Mouse (Mus musculus): ENCODE results near the gene Gbp6. TPM values are rescaled to one million over a fixed set of nuclear protein-coding genes. Genes with fewer than 3 reads are reported as not detected.
"Not testable (repeated sequence)": the region's sequence is repeated elsewhere in the genome, so short reads cannot be mapped to it uniquely, and the experiment has no call there.

Gbp6 gene
- polyA plus RNA-seq, 1 experiment from 2014 or later, result 1.2 TPM

- H3K36me3 ChIP-seq; H3K27me3 ChIP-seq; H3K27ac ChIP-seq; ATAC-seq (ENCODE audit: low read depth); H3K9ac ChIP-seq; H3K9me3 ChIP-seq (replicated peaks); H3K4me1 ChIP-seq (replicated peaks); H3K4me3 ChIP-seq (replicated peaks); DNase-seq; H3K4me2 ChIP-seq: not testable (repeated sequence)
- WGBS (ENCODE audit: insufficient replicate concordance), result 32% methylated on average over 3 of the region's 3 CpGs
These were observed 2.6 kb downstream of the Gbp6 start for GRCm38 (mm10) chr5:105290921-105291320.

GRCm38 (mm10) chr5:105260673-105261072 lies 32.8 kb downstream of the Gbp6 start:
- not testable (repeated sequence) for H3K9me3 ChIP-seq (replicated peaks); ATAC-seq (ENCODE audit: low read depth); DNase-seq; H3K4me3 ChIP-seq (replicated peaks); H3K9ac ChIP-seq; H3K4me1 ChIP-seq (replicated peaks); H3K27me3 ChIP-seq; H3K4me2 ChIP-seq; H3K27ac ChIP-seq; H3K36me3 ChIP-seq
- no CpG with 5 or more reads among the region's 3 CpGs for WGBS (ENCODE audit: insufficient replicate concordance)

GRCm38 (mm10) chr5:105252491-105252890 lies 41.0 kb downstream of the Gbp6 start:
- DNase-seq, result no peak
- ATAC-seq (ENCODE audit: low read depth), result no peak
- no peak overlapping the region for H3K27ac ChIP-seq
- H3K4me2 ChIP-seq, result no peak overlapping the region
- H3K4me1 ChIP-seq (replicated peaks), result no peaks in the 10 kb centered on the region
- no peak overlapping the region for H3K9ac ChIP-seq
- H3K27me3 ChIP-seq, result no peaks in the 10 kb centered on the region
- no peaks in the 10 kb centered on the region for H3K36me3 ChIP-seq
- no peaks in the 10 kb centered on the region for H3K9me3 ChIP-seq (replicated peaks)
- H3K4me3 ChIP-seq (replicated peaks), result no peak overlapping the region

- not testable (repeated sequence) for ATAC-seq (ENCODE audit: low read depth); H3K9ac ChIP-seq; H3K4me1 ChIP-seq (replicated peaks); H3K9me3 ChIP-seq (replicated peaks); DNase-seq; H3K36me3 ChIP-seq; H3K4me2 ChIP-seq; H3K4me3 ChIP-seq (replicated peaks); H3K27me3 ChIP-seq; H3K27ac ChIP-seq
- WGBS (ENCODE audit: insufficient replicate concordance), result 38% methylated on average over 3 of the region's 3 CpGs
These were observed 48.8 kb downstream of the Gbp6 start for GRCm38 (mm10) chr5:105244741-105245140.

- not testable (repeated sequence) for H3K4me1 ChIP-seq (replicated peaks); ATAC-seq (ENCODE audit: low read depth); H3K36me3 ChIP-seq; H3K27me3 ChIP-seq; H3K4me3 ChIP-seq (replicated peaks); H3K4me2 ChIP-seq; H3K27ac ChIP-seq; H3K9ac ChIP-seq; DNase-seq; H3K9me3 ChIP-seq (replicated peaks)
- 67% methylated on average over 5 of the region's 5 CpGs for whole genome bisulfite sequencing (ENCODE audit: insufficient replicate concordance)
These were observed 52.5 kb downstream of the Gbp6 start for GRCm38 (mm10) chr5:105240982-105241381.

GRCm38 (mm10) chr5:105239483-105240047 lies 53.9 kb downstream of the Gbp6 start, which contains the start of gene Gbp10:
Gbp10 (minus strand) TSS chr5:105239533.
- peak; percentile 64 for ATAC-seq (ENCODE audit: low read depth)
- H3K27ac ChIP-seq; H3K9me3 ChIP-seq (replicated peaks); H3K4me1 ChIP-seq (replicated peaks); H3K4me3 ChIP-seq (replicated peaks); H3K4me2 ChIP-seq; H3K36me3 ChIP-seq; H3K9ac ChIP-seq; H3K27me3 ChIP-seq; DNase-seq: not testable (repeated sequence)

- not testable (repeated sequence) for DNase-seq
These were observed 55.1 kb downstream of the Gbp6 start for GRCm38 (mm10) chr5:105238402-105238801.

GRCm38 (mm10) chr5:105236040-105236439 lies 57.5 kb downstream of the Gbp6 start:
- not testable (repeated sequence) for H3K27ac ChIP-seq; DNase-seq; H3K27me3 ChIP-seq; H3K9ac ChIP-seq; H3K4me1 ChIP-seq (replicated peaks); H3K36me3 ChIP-seq; ATAC-seq (ENCODE audit: low read depth); H3K9me3 ChIP-seq (replicated peaks); H3K4me3 ChIP-seq (replicated peaks); H3K4me2 ChIP-seq
- 18% methylated on average over 3 of the region's 3 CpGs for WGBS (ENCODE audit: insufficient replicate concordance)

More at GRCm38 (mm10) chr5:105238402-105238801, 55.1 kb downstream of the Gbp6 start:
- not testable (repeated sequence) for H3K4me2 ChIP-seq; H3K9ac ChIP-seq; H3K4me1 ChIP-seq (replicated peaks); H3K36me3 ChIP-seq; H3K27me3 ChIP-seq; H3K27ac ChIP-seq; ATAC-seq (ENCODE audit: low read depth); H3K9me3 ChIP-seq (replicated peaks); H3K4me3 ChIP-seq (replicated peaks)
- WGBS (ENCODE audit: insufficient replicate concordance), result 77% methylated on average over 1 of the region's 1 CpGs

Other genes with a start within 250 kb of the Gbp6 start
- gene Gbp9, start 154.2 kb downstream of the Gbp6 start, polyA plus RNA-seq (2015; fragmentation: Nextera tagmentation; extraction: Ambion mirVana), result 0.98 and 1.1 TPM in 2 replicates
- 1.4 and 1.6 TPM in 2 replicates for gene Gbp8, start 154.2 kb downstream of the Gbp6 start, polyA plus RNA-seq (2015; fragmentation: Nextera tagmentation; extraction: Ambion mirVana)
- 0.90 and 1.0 TPM in 2 replicates for gene Gbp4, start 154.1 kb downstream of the Gbp6 start, polyA plus RNA-seq (2015; fragmentation: Nextera tagmentation; extraction: Ambion mirVana)
- 0.03 and 0.34 TPM in 2 replicates for gene Gbp10, start 54.2 kb downstream of the Gbp6 start, polyA plus RNA-seq (2015; fragmentation: Nextera tagmentation; extraction: Ambion mirVana)
- gene Gm43302, start within 50 bp of the Gbp6 start, polyA plus RNA-seq (2015; fragmentation: Nextera tagmentation; extraction: Ambion mirVana), result not detected in 2 replicates
- 4.1 and 5.7 TPM in 2 replicates for gene Lrrc8b, start 122.1 kb upstream of the Gbp6 start, polyA plus RNA-seq (2015; fragmentation: Nextera tagmentation; extraction: Ambion mirVana)
- 17.5 and 23.2 TPM in 2 replicates for gene Lrrc8c, start 225.7 kb upstream of the Gbp6 start, polyA plus RNA-seq (2015; fragmentation: Nextera tagmentation; extraction: Ambion mirVana)